Mouse (Mus musculus): ENCODE measurements at regions not wholly inside any gene's neighbourhood (a gene's known extent, or its start where the extent isn't known, plus 50 kb on each side); places are given as distances from the start of the nearest gene placed in this dataset.

GRCm38 (mm10) chr1:164713798-164714551, 82.5 kb upstream of the Dpt start:
- TF ChIP-seq EP300 (IDR thresholded peaks at IDR 0.05; ENCODE audit: low read depth) (no peak), CTCF (IDR thresholded peaks at IDR 0.05; ENCODE audit: low read depth) (no peak)
